Mouse (Mus musculus) embryonic facial prominence, embryonic 13.5 days (tissue): ENCODE results near the gene Ift52. TPM values are rescaled to one million over a fixed set of nuclear protein-coding genes. Genes with fewer than 3 reads are reported as not detected.
"Not testable (repeated sequence)": the region's sequence is repeated elsewhere in the genome, so short reads cannot be mapped to it uniquely, and the experiment has no call there.

Experiments
- ATAC-seq: fragments of 200-750 bp; cut with Nextera tagmentation; 2 replicates; pipeline ENCODE4 v1.8.0; 2017; ENCODE audit warnings: low read depth; ENCODE audit not compliant: insufficient number of reproducible peaks, insufficient read depth, low FRiP score, low TSS enrichment
- H3K27ac ChIP-seq: fragments of 300-500 bp; sonication (generic); 2 replicates; pipeline ENCODE4 v1.5.1; 2015; ENCODE audit warnings: moderate library complexity, mild to moderate bottlenecking, inconsistent platforms
- H3K27me3 ChIP-seq: fragments of 300-500 bp; sonication (generic); 2 replicates; pipeline ENCODE4 v1.6.1; 2015; ENCODE audit warnings: mild to moderate bottlenecking, inconsistent platforms
- H3K36me3 ChIP-seq: fragments of 300-500 bp; sonication (generic); 2 replicates; pipeline ENCODE4 v1.6.1; 2015; ENCODE audit warnings: mild to moderate bottlenecking, inconsistent platforms
- H3K4me1 ChIP-seq: fragments of 300-500 bp; sonication (generic); 2 replicates; pipeline ENCODE4 v1.6.1; 2015; ENCODE audit warnings: inconsistent platforms
- H3K4me2 ChIP-seq: fragments of 300-500 bp; sonication (generic); 2 replicates; pipeline ENCODE4 v1.6.1; 2015; ENCODE audit warnings: moderate library complexity, mild to moderate bottlenecking, inconsistent platforms
- H3K4me3 ChIP-seq: fragments of 300-500 bp; sonication (generic); 2 replicates; pipeline ENCODE4 v1.5.1; 2015; ENCODE audit warnings: mild to moderate bottlenecking, inconsistent platforms
- H3K9ac ChIP-seq: fragments of 300-500 bp; sonication (generic); 2 replicates; pipeline ENCODE4 v1.6.1; 2015; ENCODE audit warnings: mild to moderate bottlenecking, inconsistent platforms
- H3K9me3 ChIP-seq: fragments of 300-500 bp; sonication (generic); 2 replicates; pipeline ENCODE4 v1.6.1; 2016; ENCODE audit warnings: inconsistent platforms
- WGBS: fragments of 180-500 bp; shearing (Covaris S2); methylation state at CpG from one replicate; pipeline ENCODE4 v1.1.7; 2015; ENCODE audit warnings: mixed read lengths; 5-methylcytosine and 5-hydroxymethylcytosine counted together
- polyA plus RNA-seq: library from polyadenylated mRNA; unstranded; fragments of >200 nt; fragmentation: Nextera tagmentation; extraction: Ambion mirVana; gene quantifications from 2 replicates; pipeline ENCODE4 v1.2.1, GENCODE M21; 2015

Ift52 gene
- polyA plus RNA-seq, 1 experiment from 2014 or later = 57.0 TPM

DNA sequence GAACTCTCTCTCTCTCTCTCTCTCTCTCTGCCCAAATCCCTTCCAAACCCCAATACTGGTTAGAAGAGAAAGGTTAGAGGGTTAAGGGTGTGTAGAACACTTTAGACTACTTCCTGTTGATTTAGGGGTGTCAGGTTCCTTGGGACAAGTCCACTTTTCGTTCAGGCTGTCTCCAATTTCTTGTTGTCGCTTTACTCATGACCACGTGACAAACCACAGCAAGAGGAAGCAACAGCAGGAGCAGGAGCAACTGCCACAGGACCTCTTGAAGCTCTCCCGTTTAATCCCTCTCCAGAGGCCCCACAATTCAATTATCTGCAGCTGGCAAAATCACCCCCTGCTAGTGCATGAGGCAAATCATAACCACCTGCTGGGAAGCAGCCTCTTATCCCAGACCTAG, 15.5 kb downstream of the Ift52 start:
- H3K27ac ChIP-seq = no peak overlapping the region
- no peak overlapping the region for H3K9ac ChIP-seq
- WGBS = 26% methylated on average over 4 of the region's 4 CpGs
- no peak overlapping the region for H3K4me3 ChIP-seq
- no peaks in the 10 kb centered on the region for H3K4me1 ChIP-seq
- H3K27me3 ChIP-seq = no peaks in the 10 kb centered on the region
- peaks cover 88% of the 10 kb centered on the region for H3K36me3 ChIP-seq
- no peak for ATAC-seq
- H3K9me3 ChIP-seq = no peaks in the 10 kb centered on the region
- no peak overlapping the region for H3K4me2 ChIP-seq

DNA sequence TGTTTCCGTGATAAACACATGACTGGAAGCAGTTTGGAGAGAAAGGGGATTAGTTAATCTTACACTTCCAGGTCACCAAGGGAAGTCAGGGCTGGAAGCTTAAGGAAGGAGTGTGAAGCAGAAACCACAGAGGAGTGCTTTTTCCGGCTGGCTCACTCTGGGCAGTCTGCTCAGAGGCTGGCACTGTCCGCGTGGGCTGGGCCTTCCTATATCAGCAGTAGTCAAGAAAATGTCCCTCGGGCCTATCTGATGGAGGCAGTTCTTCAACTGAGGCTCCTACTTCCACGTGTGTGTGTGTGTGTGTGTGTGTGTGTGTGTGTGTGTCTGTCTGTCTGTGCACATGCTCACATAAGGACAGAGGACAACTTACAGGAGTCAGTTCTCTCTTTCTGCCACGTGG, 22.8 kb downstream of the Ift52 start:
- peaks cover 86% of the 10 kb centered on the region for H3K36me3 ChIP-seq
- no peaks in the 10 kb centered on the region for H3K27me3 ChIP-seq
- 83% methylated on average over 7 of the region's 7 CpGs for WGBS
- no peak overlapping the region for H3K4me2 ChIP-seq
- no peak overlapping the region for H3K9ac ChIP-seq
- H3K27ac ChIP-seq = no peak overlapping the region
- ATAC-seq = no peak
- no peak overlapping the region for H3K4me3 ChIP-seq
- H3K4me1 ChIP-seq = no peaks in the 10 kb centered on the region
- no peaks in the 10 kb centered on the region for H3K9me3 ChIP-seq

DNA sequence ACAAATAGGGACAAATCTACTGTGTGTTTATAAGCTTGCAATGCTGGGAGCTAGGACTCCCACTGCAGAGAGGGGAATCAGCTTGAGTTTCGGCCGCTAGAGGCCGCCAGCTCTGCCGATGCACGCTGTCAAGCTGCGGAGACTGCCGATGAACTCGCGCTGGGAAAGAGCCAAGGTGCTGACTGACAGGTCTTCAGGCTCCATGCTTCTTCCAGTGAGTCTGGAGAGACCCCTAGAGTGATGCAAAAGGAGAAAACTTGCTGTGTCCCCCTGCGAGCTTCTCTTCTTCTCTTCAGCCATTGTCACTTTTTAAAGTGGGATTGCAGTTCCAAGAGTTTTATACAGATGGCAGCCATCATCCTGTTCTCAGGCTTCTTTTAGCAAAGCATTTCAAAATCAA, 31.0 kb downstream of the Ift52 start:
- no peak overlapping the region; the same call in 1 of the 2 replicates for H3K9ac ChIP-seq
- peaks cover 45% of the 10 kb centered on the region for H3K36me3 ChIP-seq
- no peaks in the 10 kb centered on the region for H3K9me3 ChIP-seq
- H3K27ac ChIP-seq = no peak overlapping the region; the same call in 1 of the 2 replicates
- H3K4me1 ChIP-seq = no peaks in the 10 kb centered on the region
- H3K4me3 ChIP-seq = peak overlapping the region; percentile 30
- no peaks in the 10 kb centered on the region for H3K27me3 ChIP-seq
- ATAC-seq = no peak
- 3% methylated on average over 10 of the region's 10 CpGs for WGBS
- H3K4me2 ChIP-seq = peak overlapping the region; percentile 60

DNA sequence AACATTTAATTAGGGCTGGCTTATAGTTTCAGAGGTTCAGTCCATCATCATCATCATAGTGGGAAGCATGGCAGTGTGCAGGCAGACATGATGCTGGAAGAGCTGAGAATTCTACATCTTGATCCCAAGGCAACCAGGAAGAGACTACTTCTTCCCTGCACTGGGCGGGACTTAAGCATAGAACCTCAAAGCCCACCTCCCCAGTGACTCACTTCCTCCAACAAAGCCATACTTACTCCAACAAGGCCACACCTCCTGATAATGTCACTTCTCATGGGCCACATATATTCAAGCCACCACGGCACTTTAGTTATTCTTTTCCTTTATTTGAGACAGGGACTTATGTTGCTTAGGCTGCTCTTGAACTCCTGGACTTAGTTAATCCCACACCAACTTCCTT, 32.0 kb downstream of the Ift52 start:
- Histone ChIP-seq H3K27me3 (no peaks in the 10 kb centered on the region), H3K9ac (no peak overlapping the region), H3K9me3 (no peaks in the 10 kb centered on the region), H3K4me3 (no peak overlapping the region), H3K27ac (no peak overlapping the region), H3K4me1 (peaks cover 7% of the 10 kb centered on the region), H3K36me3 (peaks cover 37% of the 10 kb centered on the region), H3K4me2 (no peak overlapping the region)
- 89% methylated on average over 2 of the region's 2 CpGs for WGBS
- ATAC-seq = no peak

DNA sequence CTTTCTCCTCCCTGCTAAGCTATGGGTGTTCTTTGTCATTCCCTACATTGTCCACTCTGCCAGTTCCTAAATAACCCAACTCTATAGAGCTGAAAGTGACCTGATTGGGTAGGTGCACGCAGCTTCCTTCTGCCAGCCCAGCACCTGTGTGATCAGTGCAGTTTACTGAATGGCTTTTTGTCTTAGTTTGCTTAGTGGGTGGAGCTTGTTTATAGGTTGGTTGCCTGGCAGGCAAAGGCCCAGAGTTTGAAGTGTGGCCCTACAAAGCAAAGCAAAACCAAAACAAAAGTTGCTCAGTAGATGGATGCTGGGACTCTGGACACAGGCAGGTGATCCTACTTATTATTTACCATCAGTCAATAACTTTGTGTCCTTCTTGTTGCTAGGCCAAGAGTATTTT, 34.5 kb downstream of the Ift52 start:
- H3K27me3 ChIP-seq = no peaks in the 10 kb centered on the region
- H3K4me1 ChIP-seq = peaks cover 26% of the 10 kb centered on the region
- 65% methylated on average over 1 of the region's 1 CpGs for WGBS
- H3K36me3 ChIP-seq = peaks cover 14% of the 10 kb centered on the region
- no peak overlapping the region for H3K4me3 ChIP-seq
- no peaks in the 10 kb centered on the region for H3K9me3 ChIP-seq
- no peak for ATAC-seq
- no peak overlapping the region for H3K9ac ChIP-seq
- no peak overlapping the region for H3K4me2 ChIP-seq
- no peak overlapping the region for H3K27ac ChIP-seq

DNA sequence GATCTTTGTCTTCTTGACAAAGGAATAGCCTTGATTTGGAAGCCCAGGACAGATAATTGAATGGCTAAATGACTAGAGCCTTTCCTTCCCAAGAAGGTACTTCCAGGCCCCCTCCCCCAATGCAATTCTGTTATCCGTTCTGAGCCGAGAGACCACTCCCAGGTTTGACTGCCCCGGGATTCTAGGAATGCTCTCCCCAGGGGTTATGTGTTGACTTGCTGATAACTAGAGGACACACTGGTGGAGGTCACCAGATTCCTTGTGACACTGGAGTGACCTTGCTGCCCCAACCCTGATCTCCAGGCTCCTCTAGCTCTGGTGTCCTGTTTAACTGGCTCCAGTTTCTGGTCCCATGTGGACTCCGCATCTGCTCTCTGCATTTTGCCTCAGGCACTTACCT, 34.9 kb downstream of the Ift52 start:
- Histone ChIP-seq H3K4me3 (no peak overlapping the region), H3K4me2 (no peak overlapping the region), H3K4me1 (peaks cover 26% of the 10 kb centered on the region), H3K9me3 (no peaks in the 10 kb centered on the region), H3K27me3 (no peaks in the 10 kb centered on the region), H3K36me3 (peaks cover 10% of the 10 kb centered on the region), H3K9ac (no peak overlapping the region), H3K27ac (no peak overlapping the region)
- WGBS = 22% methylated on average over 4 of the region's 4 CpGs
- no peak for ATAC-seq

DNA sequence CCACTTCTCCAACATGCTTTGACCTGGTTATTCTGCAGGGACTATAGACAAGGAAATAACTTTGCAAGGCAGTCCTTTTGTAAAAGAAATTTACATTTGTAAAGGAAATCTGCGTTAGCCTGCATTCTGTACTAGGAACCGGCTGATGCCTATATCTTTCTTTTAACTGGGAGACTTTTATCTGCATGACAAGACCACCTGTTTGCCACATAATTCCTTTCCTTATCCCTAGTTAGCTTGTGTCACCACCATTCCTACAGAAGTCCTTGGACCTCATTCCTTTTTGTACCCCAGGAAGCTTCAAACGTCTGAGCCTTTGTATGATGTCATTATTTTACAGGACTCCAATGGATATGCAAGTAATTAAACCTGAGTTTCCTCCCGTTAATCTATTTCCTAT, 35.7 kb downstream of the Ift52 start:
- peaks cover 26% of the 10 kb centered on the region for H3K4me1 ChIP-seq
- H3K27me3 ChIP-seq = no peaks in the 10 kb centered on the region
- H3K4me3 ChIP-seq = no peak overlapping the region
- WGBS = 53% methylated on average over 4 of the region's 4 CpGs
- H3K36me3 ChIP-seq = 0 out of 2 replicates have a peak, but pooled peaks cover 5% of the 10 kb centered on the region
- no peaks in the 10 kb centered on the region for H3K9me3 ChIP-seq
- no peak overlapping the region for H3K27ac ChIP-seq
- H3K4me2 ChIP-seq = no peak overlapping the region
- no peak for ATAC-seq
- H3K9ac ChIP-seq = no peak overlapping the region

DNA sequence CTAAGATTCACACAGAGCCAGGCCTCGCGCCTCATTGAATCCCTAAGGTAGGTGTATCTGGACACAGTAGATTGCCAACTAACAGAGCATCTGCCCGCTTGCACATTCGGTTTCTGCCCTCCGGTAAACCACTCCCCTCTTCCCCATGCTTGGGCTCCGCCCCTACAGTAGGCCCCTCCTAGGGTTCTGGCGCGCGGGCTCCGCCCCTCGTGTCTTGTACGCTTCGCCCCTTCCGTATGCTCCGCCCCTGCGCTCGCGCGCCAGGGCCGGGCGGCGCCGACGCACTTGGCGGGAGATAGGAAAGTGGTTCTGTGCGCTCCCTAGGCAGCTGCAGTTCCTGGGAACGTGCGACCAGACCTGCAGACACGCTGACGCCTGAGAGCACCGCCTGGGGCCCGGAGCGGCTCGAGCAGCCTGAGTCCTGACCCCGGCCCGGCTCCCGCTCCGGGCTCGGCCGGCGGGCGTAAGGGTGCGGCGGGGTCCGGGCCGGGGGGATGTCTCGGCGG, 37.2 kb downstream of the Ift52 start, which contains the start of gene Mybl2:
Mybl2 (plus strand) TSS at position 353 of the 506 bp plus-strand sequence.
- peak within 1 kb of the TSS; percentile 51; the same call in 1 of the 2 replicates for H3K27ac ChIP-seq
- H3K4me1 ChIP-seq = peaks cover 26% of the 10 kb centered on the region
- H3K4me3 ChIP-seq = peak within 1 kb of the TSS; percentile 76
- H3K36me3 ChIP-seq = no peaks in the 10 kb centered on the region
- H3K9ac ChIP-seq = peak within 1 kb of the TSS; percentile 79
- no peaks in the 10 kb centered on the region for H3K27me3 ChIP-seq
- ATAC-seq = peak; percentile 98
- H3K4me2 ChIP-seq = peak within 1 kb of the TSS; percentile 99
- no peaks in the 10 kb centered on the region for H3K9me3 ChIP-seq
- 1% methylated on average over 48 of the region's 48 CpGs for WGBS

DNA sequence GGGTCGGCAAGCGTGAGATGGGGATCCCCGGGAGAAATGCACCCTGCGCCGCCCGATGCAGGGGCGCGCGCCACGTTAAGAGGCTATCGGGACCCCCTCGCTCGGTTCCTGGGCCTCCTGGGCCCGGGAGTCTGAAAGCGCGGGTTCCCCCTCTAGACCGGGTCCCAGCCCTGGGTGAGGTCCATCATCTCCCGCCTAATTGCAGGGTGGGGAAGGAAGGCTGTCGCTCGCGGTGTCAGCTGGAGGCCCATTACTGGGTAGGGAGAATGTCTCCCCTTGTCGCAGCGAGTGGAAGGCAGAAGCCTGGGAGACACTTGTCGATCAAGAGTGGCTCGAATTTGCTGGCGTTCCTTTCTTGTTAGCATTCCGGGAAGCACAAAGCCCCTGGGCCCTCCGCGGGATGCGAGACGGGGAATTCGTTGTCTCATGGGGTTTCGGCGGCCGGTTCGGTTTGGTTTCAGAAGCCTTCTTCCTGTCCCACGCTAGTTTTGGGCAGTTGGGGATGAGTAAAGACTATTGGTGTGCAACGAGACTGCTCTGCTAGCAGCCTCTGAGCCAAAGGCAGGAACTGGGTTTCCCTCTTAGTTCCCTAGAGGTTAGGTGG, 37.8 kb downstream of the Ift52 start:
- peaks cover 26% of the 10 kb centered on the region for H3K4me1 ChIP-seq
- H3K36me3 ChIP-seq = no peaks in the 10 kb centered on the region
- no peaks in the 10 kb centered on the region for H3K9me3 ChIP-seq
- H3K9ac ChIP-seq = peak overlapping the region; percentile 79
- no peaks in the 10 kb centered on the region for H3K27me3 ChIP-seq
- H3K4me3 ChIP-seq = peak overlapping the region; percentile 76
- 1% methylated on average over 38 of the region's 38 CpGs for WGBS
- H3K27ac ChIP-seq = peak overlapping the region; percentile 51; the same call in 1 of the 2 replicates
- H3K4me2 ChIP-seq = peak overlapping the region; percentile 99
- ATAC-seq = no peak

DNA sequence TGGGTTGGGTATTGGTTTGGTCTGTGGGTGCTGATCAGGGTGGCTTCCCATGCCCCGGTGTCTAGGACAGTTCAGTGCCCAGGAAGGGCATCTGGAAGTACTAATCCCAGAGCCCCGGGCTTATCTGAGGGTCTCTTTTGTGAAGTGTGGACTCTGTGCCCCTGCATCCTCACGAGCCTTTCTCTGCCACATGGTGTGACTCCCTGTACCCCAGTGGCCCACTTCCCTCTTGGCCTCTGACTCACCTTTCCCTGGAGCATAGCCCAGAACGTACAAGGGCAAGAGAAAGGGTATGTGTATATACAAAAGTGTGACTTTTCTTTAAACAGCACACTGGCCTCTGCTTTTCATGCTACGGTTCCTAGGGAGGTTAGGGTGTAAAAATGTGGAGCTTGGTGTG, 38.6 kb downstream of the Ift52 start:
- Histone ChIP-seq H3K36me3 (no peaks in the 10 kb centered on the region), H3K4me1 (peaks cover 26% of the 10 kb centered on the region), H3K4me2 (peak overlapping the region; percentile 99), H3K4me3 (peak overlapping the region; percentile 76), H3K27me3 (no peaks in the 10 kb centered on the region), H3K27ac (no peak overlapping the region), H3K9ac (peak overlapping the region; percentile 79), H3K9me3 (no peaks in the 10 kb centered on the region)
- whole genome bisulfite sequencing = 34% methylated on average over 5 of the region's 5 CpGs
- ATAC-seq = no peak

DNA sequence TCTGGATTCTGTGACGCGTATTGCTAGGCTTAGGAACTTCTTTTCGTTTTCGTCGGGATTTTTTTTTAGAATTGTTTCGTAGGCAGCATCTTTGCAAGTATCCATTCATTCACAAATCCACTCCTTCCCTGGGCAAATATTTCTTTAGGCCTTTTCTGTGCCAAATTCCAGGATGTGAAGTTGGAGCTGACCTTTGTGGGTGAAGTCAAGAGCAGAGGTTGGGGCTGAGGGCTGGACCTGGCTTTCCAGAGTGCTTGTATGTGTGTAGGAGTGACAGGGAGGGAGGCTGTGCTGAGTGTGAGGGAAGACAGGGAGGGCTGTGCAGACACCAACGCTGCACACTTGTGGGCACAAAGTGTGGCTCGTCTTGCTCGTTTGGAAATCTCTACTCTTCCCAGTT, 39.4 kb downstream of the Ift52 start:
- Histone ChIP-seq H3K36me3 (no peaks in the 10 kb centered on the region), H3K4me3 (no peak overlapping the region), H3K9me3 (no peaks in the 10 kb centered on the region), H3K9ac (no peak overlapping the region), H3K4me2 (no peak overlapping the region), H3K27ac (no peak overlapping the region), H3K27me3 (no peaks in the 10 kb centered on the region), H3K4me1 (peaks cover 26% of the 10 kb centered on the region)
- WGBS = 88% methylated on average over 9 of the region's 9 CpGs
- no peak for ATAC-seq

DNA sequence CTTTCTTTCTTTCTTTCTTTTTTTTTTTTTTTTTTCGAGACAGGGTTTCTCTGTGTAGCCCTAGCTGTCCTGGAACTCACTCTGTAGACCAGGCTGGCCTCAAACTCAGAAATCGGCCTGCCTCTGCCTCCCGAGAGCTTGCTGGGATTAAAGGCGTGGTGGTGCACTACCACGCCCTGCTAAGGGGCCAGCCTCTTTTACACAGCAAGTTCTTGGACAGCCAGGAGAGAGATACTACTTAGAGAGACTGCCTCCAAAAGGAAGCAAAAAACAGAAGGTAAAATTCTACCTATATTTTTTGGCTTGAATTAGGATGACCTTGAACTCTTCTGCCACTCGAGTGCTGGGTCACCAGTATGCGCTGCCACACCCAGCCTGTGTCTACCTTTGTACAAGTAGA, 41.8 kb downstream of the Ift52 start:
- not testable (repeated sequence) for H3K9me3 ChIP-seq, H3K27ac ChIP-seq, H3K27me3 ChIP-seq, ATAC-seq, H3K4me2 ChIP-seq, H3K4me3 ChIP-seq, H3K9ac ChIP-seq
- peaks cover 15% of the 10 kb centered on the region for H3K36me3 ChIP-seq
- H3K4me1 ChIP-seq = peaks cover 21% of the 10 kb centered on the region
- WGBS = 93% methylated on average over 6 of the region's 7 CpGs
